In genomic region chr7:73648010-73648409, GRCm38 (mm10) we compare ENCODE assay signal across 8 mouse cellular contexts.
A peak's percentile ranks its signal among the peaks of the same experiment; 100 is the strongest.
DNase-seq lines count a peak whose midpoint lies in the region; ATAC-seq and TF ChIP-seq lines count a peak whose summit lies in the region.

No protein-coding gene starts in this region.

- H3K27me3 ChIP-seq in liver, postnatal 0 days (ENCODE audit: insufficient read depth, low read length): no peaks in the 10 kb centered on the region

- DNase-seq in 3T3-L1 (ENCODE audit: low read depth, low spot score) (peak; percentile 89), ES-E14 (ENCODE audit: low read depth, low spot score) (peak; percentile 90)
- peak; percentile 54 for DNase-seq in cerebellum, adult 11-12 months
- peak; percentile 82 to 85 for DNase-seq in frontal cortex, postnatal 25 days (ENCODE audit: low spot score in 2 of 2)
- DNase-seq in kidney, postnatal 14 days: peak; percentile 85
- DNase-seq in liver, postnatal 0 days: peak; percentile 86
- peak; percentile 78 to 85 for DNase-seq in right cerebral cortex, postnatal 10 days (ENCODE audit: low spot score in 2 of 2)
- DNase-seq in urinary bladder, postnatal 14 days (ENCODE audit: low spot score): peak; percentile 89

- WGBS in liver, postnatal 0 days (ENCODE audit: insufficient replicate concordance): 14% methylated on average over 4 of the region's 4 CpGs

- H3K4me2 ChIP-seq in liver, postnatal 0 days (ENCODE audit: low read depth, low read length): no peak overlapping the region

- peak; percentile 91 for TF ChIP-seq CTCF in liver, postnatal 0 days (IDR thresholded peaks at IDR 0.05; ENCODE audit: low read depth)

- no peak for TF ChIP-seq EP300 in liver, postnatal 0 days (IDR thresholded peaks at IDR 0.05; ENCODE audit: low read depth)

- peaks cover 3 to 12% of the 10 kb centered on the region in 2 experiments; a peak in 2 of 4 replicates for H3K4me1 ChIP-seq in ES-E14 (ENCODE audit: control insufficient read depth in 2 of 2, insufficient read depth in 2 of 2, low read length in 2 of 2, poor library complexity in 1 of 2)
- no peaks in the 10 kb centered on the region for H3K4me1 ChIP-seq in liver, postnatal 0 days (ENCODE audit: insufficient read depth)

- no peak overlapping the region for H3K4me3 ChIP-seq in ES-E14 (ENCODE audit: insufficient read depth in 1 of 2, low read depth in 1 of 2, low read length in 2 of 2, poor library complexity in 1 of 2, severe bottlenecking in 1 of 2)
- no peak overlapping the region for H3K4me3 ChIP-seq in liver, postnatal 0 days (ENCODE audit: low read depth, low read length)

- peak; percentile 33; the same call in 1 of the 2 replicates for ATAC-seq in liver, postnatal 0 days

- no peaks in the 10 kb centered on the region for H3K9me3 ChIP-seq in ES-E14 (ENCODE audit: control insufficient read depth, insufficient read depth, low read depth, low read length)
- no peaks in the 10 kb centered on the region for H3K9me3 ChIP-seq in liver, postnatal 0 days (ENCODE audit: low read length)

- no peaks in the 10 kb centered on the region for H3K36me3 ChIP-seq in ES-E14 (ENCODE audit: control insufficient read depth, insufficient read depth, low read length, poor library complexity, severe bottlenecking)
- no peaks in the 10 kb centered on the region for H3K36me3 ChIP-seq in liver, postnatal 0 days (replicated peaks; ENCODE audit: insufficient read depth, low read length)

- in situ Hi-C loops in ES-E14 (cut with MboI; ENCODE audit: low sequenced_read_pairs in 2 of 2, unreplicated experiment in 2 of 2): no loop called here

- H3K9ac ChIP-seq in ES-E14 (ENCODE audit: insufficient read depth, low read depth, low read length, poor library complexity, severe bottlenecking): no peak overlapping the region
- no peak overlapping the region for H3K9ac ChIP-seq in liver, postnatal 0 days (replicated peaks)

- H3K27ac ChIP-seq in ES-E14 (ENCODE audit: insufficient read depth, low read depth, low read length, poor library complexity, severe bottlenecking): no peak overlapping the region
- H3K27ac ChIP-seq in liver, postnatal 0 days (ENCODE audit: low read depth): no peak overlapping the region

TF ChIP-seq in ES-E14, 5 proteins besides CTCF, POLR2A, EP300 and RAD21:
- TF ChIP-seq HCFC1 (IDR thresholded peaks at IDR 0.05; ENCODE audit: borderline replicate concordance, insufficient read depth, low read length) (no peak), ZC3H11A (IDR thresholded peaks at IDR 0.05; ENCODE audit: borderline replicate concordance, low read depth, low read length) (peak; percentile 95)
